Mouse (Mus musculus): ENCODE data around the gene Tmc1. TPM values are rescaled to one million over a fixed set of nuclear protein-coding genes. Genes with fewer than 3 reads are reported as not detected.
A peak's percentile ranks its signal among the peaks of the same experiment; 100 is the strongest.

The Tmc1 gene
- 0.10 and 0.31 TPM in 2 replicates for polyA plus RNA-seq (2014; fragmentation: Nextera tagmentation; extraction: Ambion mirVana)

- H3K4me1 ChIP-seq (ENCODE audit: control insufficient read depth, insufficient read depth, low read length) = no peaks in the 10 kb centered on the region
- H3K27ac ChIP-seq (ENCODE audit: low read depth, low read length) = no peak within 1 kb of the TSS
- 90% methylated on average over 6 of the region's 6 CpGs for WGBS
- no peak within 1 kb of the TSS for H3K9ac ChIP-seq (replicated peaks; ENCODE audit: low read depth, low read length)
- H3K4me3 ChIP-seq (ENCODE audit: low read depth, low read length) = no peak within 1 kb of the TSS
- no peaks in the 10 kb centered on the region for H3K36me3 ChIP-seq (ENCODE audit: control insufficient read depth, insufficient read depth, low read length)
- no peak within 1 kb of the TSS for H3K4me2 ChIP-seq (ENCODE audit: low read depth, low read length)
- no peaks in the 10 kb centered on the region for H3K9me3 ChIP-seq (ENCODE audit: control insufficient read depth, low read length)
- H3K27me3 ChIP-seq (ENCODE audit: control insufficient read depth, insufficient read depth, low read length) = no peaks in the 10 kb centered on the region
- ATAC-seq (ENCODE audit: low read depth) = no peak
Observed at GRCm38 (mm10) chr19:20953874-20954273, at the start of gene Tmc1. Tmc1 (minus strand) TSS chr19:20954202.

- H3K4me3 ChIP-seq (ENCODE audit: low read depth, low read length) = no peak overlapping the region
- H3K9ac ChIP-seq (replicated peaks; ENCODE audit: low read depth, low read length) = no peak overlapping the region
- H3K27ac ChIP-seq (ENCODE audit: low read depth, low read length) = no peak overlapping the region
- H3K9me3 ChIP-seq (ENCODE audit: control insufficient read depth, low read length) = no peaks in the 10 kb centered on the region
- H3K36me3 ChIP-seq (ENCODE audit: control insufficient read depth, insufficient read depth, low read length) = no peaks in the 10 kb centered on the region
- H3K4me1 ChIP-seq (ENCODE audit: control insufficient read depth, insufficient read depth, low read length) = no peaks in the 10 kb centered on the region
- ATAC-seq (ENCODE audit: low read depth) = no peak
- H3K27me3 ChIP-seq (ENCODE audit: control insufficient read depth, insufficient read depth, low read length) = no peaks in the 10 kb centered on the region
- H3K4me2 ChIP-seq (ENCODE audit: low read depth, low read length) = no peak overlapping the region
Observed at GRCm38 (mm10) chr19:21001552-21001951, 47.5 kb upstream of the Tmc1 start.

- 92% methylated on average over 2 of the region's 2 CpGs for WGBS
- no peak overlapping the region for H3K9ac ChIP-seq (replicated peaks; ENCODE audit: low read depth, low read length)
- ATAC-seq (ENCODE audit: low read depth) = no peak
- no peaks in the 10 kb centered on the region for H3K27me3 ChIP-seq (ENCODE audit: control insufficient read depth, insufficient read depth, low read length)
- H3K4me1 ChIP-seq (ENCODE audit: control insufficient read depth, insufficient read depth, low read length) = no peaks in the 10 kb centered on the region
- no peaks in the 10 kb centered on the region for H3K9me3 ChIP-seq (ENCODE audit: control insufficient read depth, low read length)
- H3K27ac ChIP-seq (ENCODE audit: low read depth, low read length) = no peak overlapping the region
- no peak overlapping the region for H3K4me3 ChIP-seq (ENCODE audit: low read depth, low read length)
- H3K36me3 ChIP-seq (ENCODE audit: control insufficient read depth, insufficient read depth, low read length) = no peaks in the 10 kb centered on the region
- H3K4me2 ChIP-seq (ENCODE audit: low read depth, low read length) = no peak overlapping the region
Observed at GRCm38 (mm10) chr19:20979244-20979643, 25.2 kb upstream of the Tmc1 start.

- H3K36me3 ChIP-seq (ENCODE audit: control insufficient read depth, insufficient read depth, low read length) = no peaks in the 10 kb centered on the region
- H3K4me3 ChIP-seq (ENCODE audit: low read depth, low read length) = no peak overlapping the region
- 9% methylated on average over 1 of the region's 1 CpGs for WGBS
- no peaks in the 10 kb centered on the region for H3K27me3 ChIP-seq (ENCODE audit: control insufficient read depth, insufficient read depth, low read length)
- no peak overlapping the region for H3K9ac ChIP-seq (replicated peaks; ENCODE audit: low read depth, low read length)
- no peak for ATAC-seq (ENCODE audit: low read depth)
- no peak overlapping the region for H3K27ac ChIP-seq (ENCODE audit: low read depth, low read length)
- no peak overlapping the region for H3K4me2 ChIP-seq (ENCODE audit: low read depth, low read length)
- no peaks in the 10 kb centered on the region for H3K4me1 ChIP-seq (ENCODE audit: control insufficient read depth, insufficient read depth, low read length)
- no peaks in the 10 kb centered on the region for H3K9me3 ChIP-seq (ENCODE audit: control insufficient read depth, low read length)
Observed at GRCm38 (mm10) chr19:20978148-20978547, 24.1 kb upstream of the Tmc1 start.

- Histone ChIP-seq H3K9ac (replicated peaks; ENCODE audit: low read depth, low read length) (no peak overlapping the region), H3K9me3 (ENCODE audit: control insufficient read depth, low read length) (no peaks in the 10 kb centered on the region), H3K27ac (ENCODE audit: low read depth, low read length) (no peak overlapping the region), H3K4me1 (ENCODE audit: control insufficient read depth, insufficient read depth, low read length) (no peaks in the 10 kb centered on the region), H3K27me3 (ENCODE audit: control insufficient read depth, insufficient read depth, low read length) (no peaks in the 10 kb centered on the region), H3K36me3 (ENCODE audit: control insufficient read depth, insufficient read depth, low read length) (no peaks in the 10 kb centered on the region), H3K4me3 (ENCODE audit: low read depth, low read length) (no peak overlapping the region), H3K4me2 (ENCODE audit: low read depth, low read length) (no peak overlapping the region)
- 100% methylated on average over 1 of the region's 1 CpGs for WGBS
- no peak for ATAC-seq (ENCODE audit: low read depth)
Observed at GRCm38 (mm10) chr19:20971926-20972325, 17.9 kb upstream of the Tmc1 start.

- H3K27ac ChIP-seq (ENCODE audit: low read depth, low read length) = no peak overlapping the region
- WGBS = 85% methylated on average over 5 of the region's 5 CpGs
Observed at GRCm38 (mm10) chr19:20954815-20955214, 813 bp upstream of the Tmc1 start.

GRCm38 (mm10) chr19:20944446-20944845, 9.6 kb downstream of the Tmc1 start:
- no peak overlapping the region for H3K27ac ChIP-seq (ENCODE audit: low read depth, low read length)
- H3K9ac ChIP-seq (replicated peaks; ENCODE audit: low read depth, low read length) = no peak overlapping the region
- no peaks in the 10 kb centered on the region for H3K4me1 ChIP-seq (ENCODE audit: control insufficient read depth, insufficient read depth, low read length)
- no peak for ATAC-seq (ENCODE audit: low read depth)
- H3K36me3 ChIP-seq (ENCODE audit: control insufficient read depth, insufficient read depth, low read length) = no peaks in the 10 kb centered on the region
- no peak overlapping the region for H3K4me2 ChIP-seq (ENCODE audit: low read depth, low read length)
- no peaks in the 10 kb centered on the region for H3K27me3 ChIP-seq (ENCODE audit: control insufficient read depth, insufficient read depth, low read length)
- no peaks in the 10 kb centered on the region for H3K9me3 ChIP-seq (ENCODE audit: control insufficient read depth, low read length)
- H3K4me3 ChIP-seq (ENCODE audit: low read depth, low read length) = no peak overlapping the region
- 70% methylated on average over 4 of the region's 4 CpGs for WGBS

More at GRCm38 (mm10) chr19:20954815-20955214, 813 bp upstream of the Tmc1 start:
- ATAC-seq (ENCODE audit: low read depth) = no peak
- Histone ChIP-seq H3K36me3 (ENCODE audit: control insufficient read depth, insufficient read depth, low read length) (no peaks in the 10 kb centered on the region), H3K4me2 (ENCODE audit: low read depth, low read length) (no peak overlapping the region), H3K4me1 (ENCODE audit: control insufficient read depth, insufficient read depth, low read length) (no peaks in the 10 kb centered on the region), H3K9ac (replicated peaks; ENCODE audit: low read depth, low read length) (no peak overlapping the region), H3K9me3 (ENCODE audit: control insufficient read depth, low read length) (no peaks in the 10 kb centered on the region), H3K27me3 (ENCODE audit: control insufficient read depth, insufficient read depth, low read length) (no peaks in the 10 kb centered on the region), H3K4me3 (ENCODE audit: low read depth, low read length) (no peak overlapping the region)

- H3K9ac ChIP-seq (replicated peaks; ENCODE audit: low read depth, low read length) = no peak overlapping the region
- no peaks in the 10 kb centered on the region for H3K36me3 ChIP-seq (ENCODE audit: control insufficient read depth, insufficient read depth, low read length)
- no peak overlapping the region for H3K4me3 ChIP-seq (ENCODE audit: low read depth, low read length)
- H3K27me3 ChIP-seq (ENCODE audit: control insufficient read depth, insufficient read depth, low read length) = no peaks in the 10 kb centered on the region
- no peak overlapping the region for H3K27ac ChIP-seq (ENCODE audit: low read depth, low read length)
- WGBS = 47% methylated on average over 7 of the region's 7 CpGs
- ATAC-seq (ENCODE audit: low read depth) = peak; percentile 7; the same call in 1 of the 2 replicates
- no peaks in the 10 kb centered on the region for H3K9me3 ChIP-seq (ENCODE audit: control insufficient read depth, low read length)
- no peak overlapping the region for H3K4me2 ChIP-seq (ENCODE audit: low read depth, low read length)
- 0 out of 2 replicates have a peak, but pooled peaks cover 4% of the 10 kb centered on the region for H3K4me1 ChIP-seq (ENCODE audit: control insufficient read depth, insufficient read depth, low read length)
Observed at GRCm38 (mm10) chr19:20924282-20924681, 29.7 kb downstream of the Tmc1 start.

- no peak overlapping the region; the same call in 1 of the 2 replicates for H3K9ac ChIP-seq (replicated peaks; ENCODE audit: low read depth, low read length)
- peak; percentile 92 for ATAC-seq (ENCODE audit: low read depth)
- H3K4me3 ChIP-seq (ENCODE audit: low read depth, low read length) = peak overlapping the region; percentile 0; the same call in 1 of the 2 replicates
- no peaks in the 10 kb centered on the region for H3K36me3 ChIP-seq (ENCODE audit: control insufficient read depth, insufficient read depth, low read length)
- 0 out of 2 replicates have a peak, but pooled peaks cover 4% of the 10 kb centered on the region for H3K4me1 ChIP-seq (ENCODE audit: control insufficient read depth, insufficient read depth, low read length)
- no peaks in the 10 kb centered on the region for H3K9me3 ChIP-seq (ENCODE audit: control insufficient read depth, low read length)
- 4% methylated on average over 10 of the region's 10 CpGs for WGBS
- H3K27ac ChIP-seq (ENCODE audit: low read depth, low read length) = peak overlapping the region; percentile 29
- H3K4me2 ChIP-seq (ENCODE audit: low read depth, low read length) = peak overlapping the region; percentile 15
- H3K27me3 ChIP-seq (ENCODE audit: control insufficient read depth, insufficient read depth, low read length) = no peaks in the 10 kb centered on the region
Observed at GRCm38 (mm10) chr19:20923336-20924211, 30.4 kb downstream of the Tmc1 start.
